Mouse (Mus musculus) c-Kit-positive CD71-negative TER-119-negative erythroid progenitor cells, embryonic 14.5 days (primary cell): Measurements from ENCODE around the gene Aldh1l1.

Experiments used
- DNase-seq: peaks from one replicate; pipeline ENCODE4 v3.0.0-alpha.2; 2013; ENCODE audit warnings: low read depth

Gene Aldh1l1

DNA sequence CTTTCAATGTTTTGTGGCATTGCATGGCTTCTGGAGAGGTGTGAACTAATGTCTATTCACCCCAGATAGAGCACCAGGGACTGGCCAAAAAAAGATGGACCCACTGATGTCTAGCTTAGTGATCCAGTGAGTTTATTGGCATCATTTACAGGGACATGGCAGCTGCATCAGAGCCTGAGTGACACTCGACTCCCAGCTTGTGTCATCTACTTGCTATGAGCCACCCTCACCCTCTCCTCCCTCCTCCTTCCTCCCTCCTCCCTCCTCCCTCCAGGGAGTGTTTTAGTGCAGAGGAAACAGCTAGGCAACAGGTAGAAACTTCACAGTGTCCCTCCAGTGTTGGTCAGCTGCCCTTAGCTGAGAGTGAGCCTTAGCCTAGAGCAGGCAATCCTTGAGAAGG, 108.7 kb downstream of the Aldh1l1 start:
- DNase-seq: no peak

DNA sequence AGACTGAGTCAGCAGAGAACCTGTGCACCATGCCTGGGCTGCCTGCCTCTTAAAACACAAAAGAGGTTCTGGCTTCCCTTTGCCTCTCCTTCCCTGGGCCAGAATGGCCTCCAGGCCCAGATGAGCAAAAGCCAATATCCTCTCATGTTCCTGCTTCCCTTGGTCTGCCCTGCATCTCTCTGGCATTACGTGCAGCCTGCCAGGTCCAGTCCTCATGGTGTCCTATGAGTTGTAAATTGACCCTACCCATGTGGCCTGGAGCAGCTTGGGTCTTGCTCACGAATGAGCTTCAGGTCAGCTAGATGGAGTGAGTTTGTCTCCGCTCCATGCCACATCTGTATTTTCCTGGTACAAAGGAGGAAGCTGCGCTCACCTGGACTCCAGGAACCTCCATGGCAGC, 110.8 kb downstream of the Aldh1l1 start:
- DNase-seq: no peak

DNA sequence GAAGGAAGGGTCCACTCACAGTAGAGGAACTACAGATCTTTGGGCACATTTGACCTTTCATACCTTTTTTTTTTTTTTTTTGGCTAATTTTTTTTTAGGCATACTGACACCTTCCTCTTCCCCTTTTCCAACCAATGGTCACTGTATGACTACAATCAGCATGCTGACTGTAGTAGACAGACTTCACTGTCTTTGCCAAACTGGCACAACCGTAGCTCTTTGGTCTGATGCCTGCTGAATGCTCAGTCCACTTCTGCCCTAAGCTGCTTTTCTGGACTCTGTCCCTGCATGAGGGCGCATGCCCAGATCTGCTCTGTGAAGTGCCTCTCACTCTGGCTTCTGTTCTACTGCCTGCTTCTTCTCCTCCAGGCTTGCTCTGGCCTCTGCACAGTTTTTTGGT, 111.4 kb downstream of the Aldh1l1 start:
- DNase-seq: no peak

DNA sequence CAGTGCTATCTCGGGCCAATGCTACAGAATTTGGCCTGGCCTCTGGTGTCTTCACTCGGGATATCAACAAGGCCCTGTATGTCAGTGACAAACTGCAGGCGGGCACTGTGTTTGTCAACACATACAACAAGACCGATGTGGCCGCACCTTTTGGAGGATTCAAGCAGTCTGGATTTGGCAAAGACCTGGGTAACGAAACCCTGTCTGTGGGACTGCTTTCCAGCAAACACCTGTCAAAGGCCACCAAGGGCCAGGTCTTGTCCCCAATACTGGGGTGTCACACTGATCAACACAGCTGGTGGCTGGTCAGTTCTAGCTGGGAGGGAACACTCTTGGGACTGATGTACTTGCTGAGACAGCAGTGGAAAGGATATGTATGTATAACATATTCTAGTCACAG, 112.0 kb downstream of the Aldh1l1 start:
- no peak for DNase-seq

DNA sequence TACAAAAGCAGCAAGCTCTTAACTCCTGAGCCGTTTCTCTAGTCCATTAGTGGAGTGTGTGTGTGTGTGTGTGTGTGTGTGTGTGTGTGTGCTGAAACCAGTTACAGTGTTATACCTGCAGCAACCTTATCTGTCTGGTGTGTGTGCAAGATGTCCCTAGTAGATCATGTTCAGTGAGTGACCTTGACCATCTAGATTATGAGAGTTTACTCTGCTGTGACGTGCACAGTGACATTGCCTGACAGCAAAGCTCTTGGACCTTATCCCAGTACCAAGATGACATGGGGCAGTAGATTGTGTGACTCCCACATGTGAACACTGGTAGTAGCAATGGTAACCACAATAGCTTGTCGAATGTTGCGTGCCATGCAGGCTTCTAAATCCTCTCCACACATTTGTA, 114.1 kb downstream of the Aldh1l1 start:
- DNase-seq: no peak

DNA sequence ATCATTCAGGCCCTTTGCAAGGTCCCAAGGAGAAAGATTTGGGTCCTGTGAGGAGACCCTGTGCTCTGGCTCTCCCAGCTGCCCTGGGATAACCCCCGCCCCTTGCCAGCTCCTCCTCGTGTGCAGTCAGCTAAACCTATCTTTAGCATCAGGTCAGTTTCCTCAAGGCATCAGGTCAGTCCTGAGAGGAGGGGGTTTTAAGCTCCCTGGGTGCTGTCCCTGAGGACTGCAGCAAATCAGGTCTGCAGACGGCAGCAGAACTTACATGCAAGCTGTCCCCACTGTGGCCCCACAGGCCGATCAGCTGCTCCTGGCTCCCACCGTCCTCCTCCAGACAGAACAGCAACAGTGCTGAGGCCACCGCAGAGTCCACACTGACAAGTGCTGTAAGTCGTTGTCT, 115.5 kb downstream of the Aldh1l1 start:
- no peak for DNase-seq

DNA sequence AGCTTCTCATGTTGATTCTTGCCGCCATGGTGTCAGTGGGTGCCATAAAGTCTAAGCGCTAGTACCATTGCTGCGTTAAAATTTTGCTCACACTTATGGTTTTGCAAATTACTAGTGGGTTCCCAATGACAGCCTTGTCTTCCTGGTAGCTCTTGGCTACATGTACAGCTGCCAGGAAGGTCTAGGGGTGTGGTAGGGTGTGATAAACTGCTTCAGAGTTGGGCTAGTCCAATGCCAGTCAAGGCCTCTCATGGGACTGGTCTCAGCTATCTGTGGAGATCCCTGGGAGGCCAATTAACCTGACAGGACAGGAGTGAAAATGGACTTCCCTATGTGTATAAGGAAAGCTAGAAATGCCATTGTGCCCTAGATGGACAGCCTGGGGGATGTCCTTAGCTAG, 116.1 kb downstream of the Aldh1l1 start:
- DNase-seq: no peak

DNA sequence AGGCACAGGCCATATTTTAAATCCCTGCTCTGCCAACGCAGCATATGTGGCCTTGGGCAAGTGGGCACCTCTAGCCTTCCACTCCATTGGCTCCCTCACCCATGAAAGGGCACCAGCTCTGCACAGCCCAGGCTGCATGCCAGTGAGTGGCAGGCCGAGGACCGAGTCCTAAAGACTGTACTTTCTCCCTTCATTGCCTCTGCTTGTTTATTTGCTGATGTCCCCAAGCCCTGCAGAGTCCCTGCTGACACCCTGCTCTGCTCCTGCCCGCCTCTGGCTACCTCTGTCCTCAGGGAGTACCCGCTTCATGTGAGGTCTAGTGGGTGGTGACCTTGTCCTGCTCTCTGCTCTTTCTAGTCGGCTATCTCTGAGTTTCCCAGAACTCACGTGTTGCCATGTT, 116.9 kb downstream of the Aldh1l1 start:
- no peak for DNase-seq

DNA sequence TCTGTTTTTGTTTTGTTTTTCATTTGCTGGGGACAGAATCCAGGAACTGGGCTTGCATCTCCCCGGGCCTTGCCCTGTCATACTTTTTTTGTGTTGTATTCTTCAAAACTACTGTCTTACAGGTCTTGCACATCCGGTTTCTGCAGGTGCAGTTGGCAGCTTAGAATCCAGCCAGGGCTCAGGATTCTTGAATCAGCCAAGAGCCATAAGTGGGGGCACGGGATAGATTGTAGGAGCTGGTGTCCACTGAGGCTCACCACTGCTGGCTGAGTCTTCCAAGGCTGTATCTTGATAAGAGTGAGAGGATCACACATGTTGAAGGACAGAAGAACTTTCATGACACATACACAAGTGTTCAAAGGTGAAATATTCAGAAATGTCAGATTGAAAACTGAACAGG, 117.9 kb downstream of the Aldh1l1 start:
- DNase-seq: no peak

DNA sequence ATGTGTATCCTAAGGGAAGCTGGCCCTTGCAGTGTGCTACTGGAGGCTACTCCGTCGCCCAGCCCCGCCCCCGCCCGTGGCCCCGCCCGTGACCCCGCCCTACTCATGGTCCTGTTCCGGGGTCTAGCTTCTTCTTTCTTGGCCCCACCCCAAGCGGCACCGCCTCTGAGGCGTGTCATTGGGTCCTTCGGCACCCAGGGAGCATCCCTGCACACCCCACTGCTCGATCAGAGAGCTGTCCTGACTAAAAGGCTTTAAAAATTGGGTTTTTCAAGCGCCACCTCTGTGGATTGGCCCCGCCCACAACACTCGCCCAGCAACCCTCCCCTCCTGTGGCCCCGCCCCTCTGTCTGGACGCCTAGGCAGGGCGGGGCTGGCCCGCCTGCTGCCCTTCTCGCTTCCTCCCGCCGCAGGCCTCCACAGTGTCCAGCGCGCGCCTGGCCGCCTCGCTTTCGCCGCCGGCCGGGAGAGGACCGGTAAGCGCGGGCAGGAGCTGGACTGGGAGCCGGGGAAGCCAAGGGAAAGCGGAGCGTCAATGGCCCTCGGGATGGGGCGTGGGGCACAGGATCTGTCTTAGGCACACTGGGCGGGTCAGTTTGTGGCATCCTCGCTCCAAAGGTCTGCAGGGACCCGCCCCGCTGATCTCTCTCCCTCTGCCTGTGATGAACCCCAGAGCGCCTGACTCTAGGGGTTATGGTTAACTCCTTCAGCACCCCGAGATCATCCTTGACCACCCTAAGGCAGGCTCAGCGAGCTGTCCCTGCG, 118.5 kb downstream of the Aldh1l1 start, which contains the start of gene Slc41a3:
Slc41a3 (plus strand) TSS at position 193 of the 765 bp plus-strand sequence.
- peak; percentile 63 for DNase-seq

DNA sequence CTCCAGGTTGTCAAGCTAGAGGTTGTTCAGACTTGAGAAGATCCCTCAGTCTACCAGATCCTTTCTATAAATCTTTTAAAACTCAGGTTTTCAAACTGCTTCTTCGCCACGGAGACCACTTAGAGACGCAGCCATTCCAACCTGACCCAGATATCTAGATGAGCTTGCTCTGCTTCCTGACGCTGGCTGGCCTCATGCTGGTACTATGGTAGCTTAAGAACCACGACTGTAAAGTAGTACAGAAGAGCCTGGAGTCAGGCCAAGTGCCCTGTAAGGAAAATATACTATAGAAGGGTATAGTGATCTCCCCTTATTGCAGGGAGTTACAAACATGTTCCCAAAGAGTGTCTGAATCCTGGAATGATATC, 119.1 kb downstream of the Aldh1l1 start:
- DNase-seq: no peak

DNA sequence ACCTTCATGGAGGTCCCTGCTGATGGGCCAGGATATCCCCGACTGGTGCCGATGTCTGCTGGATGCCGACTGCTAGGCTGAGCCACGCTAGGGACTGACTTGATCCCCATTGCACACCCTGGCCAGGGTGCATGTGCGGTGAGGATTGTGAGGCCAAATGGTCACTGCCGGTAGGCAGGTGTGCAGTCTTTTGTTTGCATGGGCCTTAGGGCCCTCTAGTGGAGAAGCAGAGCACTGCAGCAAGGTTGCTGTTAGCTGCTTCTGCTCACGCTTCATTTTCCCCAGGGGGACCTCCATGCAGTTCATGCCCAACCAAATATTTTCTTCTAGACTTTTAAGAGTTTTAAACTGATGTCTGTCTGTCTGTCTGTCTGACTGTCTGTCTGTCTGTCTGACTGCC, 120.3 kb downstream of the Aldh1l1 start:
- DNase-seq: peak; percentile 76

DNA sequence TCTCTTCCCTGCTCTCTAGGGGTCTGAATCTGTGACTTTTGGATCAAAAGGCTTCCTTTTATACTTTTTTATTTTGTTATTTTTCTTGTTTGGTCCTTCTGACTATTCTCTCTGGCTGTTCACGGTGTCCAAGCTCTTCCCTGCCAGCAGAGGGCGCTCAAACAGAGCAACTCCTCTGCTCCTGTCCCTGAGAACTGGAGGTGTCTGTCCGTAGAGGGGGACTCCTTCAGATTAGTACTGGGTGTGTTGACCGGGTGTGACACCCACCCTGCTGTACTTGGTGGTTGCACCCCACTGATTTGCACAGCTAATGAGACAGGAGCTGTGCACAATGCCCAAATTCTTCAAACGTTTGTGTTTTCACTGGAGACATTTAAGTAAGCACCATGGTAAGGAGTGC, 121.0 kb downstream of the Aldh1l1 start:
- peak; percentile 83 for DNase-seq

DNA sequence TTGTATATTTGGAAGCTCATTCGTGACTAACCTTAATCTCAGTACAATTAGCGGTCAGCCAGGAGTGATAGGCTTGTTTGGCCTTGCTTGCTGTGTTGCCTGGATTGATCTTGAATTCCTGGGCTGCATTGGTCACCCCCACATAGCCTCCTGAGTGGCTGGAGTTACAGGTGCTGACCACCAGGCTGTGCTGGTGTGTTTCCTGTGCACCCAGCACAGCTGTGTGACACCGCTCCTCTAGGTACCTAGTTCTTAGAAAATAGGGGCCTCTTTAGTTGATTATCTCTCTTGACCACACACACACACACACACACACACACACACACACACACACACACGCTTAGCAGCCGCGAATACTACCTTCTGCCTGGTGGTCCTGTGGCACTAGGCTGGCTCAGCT, 122.0 kb downstream of the Aldh1l1 start:
- no peak for DNase-seq

DNA sequence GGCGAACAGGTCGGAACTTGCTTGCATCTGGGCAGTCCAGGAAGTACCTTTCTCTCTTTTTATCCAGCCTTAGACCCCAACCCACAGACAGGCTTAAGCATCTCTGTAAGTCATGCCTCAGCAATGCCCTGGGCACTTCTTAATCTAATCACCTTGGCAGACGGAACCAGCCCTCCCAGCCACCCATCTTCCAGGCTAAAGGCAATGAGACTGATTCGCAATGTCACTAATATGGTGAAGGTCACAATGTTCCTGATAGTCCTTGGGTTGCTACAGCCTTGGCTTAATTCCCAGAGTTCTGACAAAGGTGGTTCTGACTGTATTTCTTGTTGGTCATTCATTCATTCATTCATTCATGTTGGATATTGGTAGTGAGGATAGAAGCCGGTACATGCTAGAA, 124.0 kb downstream of the Aldh1l1 start:
- no peak for DNase-seq

DNA sequence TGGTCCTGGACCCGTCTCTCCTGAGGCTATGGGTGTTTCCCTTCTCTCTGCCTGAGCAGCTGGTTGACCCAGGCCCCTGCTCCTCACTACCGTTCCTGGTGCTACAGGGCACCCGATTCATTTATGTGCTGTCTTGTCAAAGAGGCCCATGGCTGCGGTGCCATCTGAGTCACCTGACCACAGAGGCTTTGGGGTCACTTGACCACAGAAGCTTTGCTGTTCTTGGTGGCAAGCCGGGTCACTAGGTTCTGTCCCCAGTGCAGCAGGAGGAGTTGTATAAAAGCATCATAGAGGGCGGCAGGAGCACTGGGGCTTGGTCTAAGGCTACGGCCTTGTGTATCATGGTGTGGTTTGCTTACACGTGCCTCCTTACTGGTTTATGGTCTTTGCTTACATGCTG, 127.0 kb downstream of the Aldh1l1 start:
- no peak for DNase-seq

DNA sequence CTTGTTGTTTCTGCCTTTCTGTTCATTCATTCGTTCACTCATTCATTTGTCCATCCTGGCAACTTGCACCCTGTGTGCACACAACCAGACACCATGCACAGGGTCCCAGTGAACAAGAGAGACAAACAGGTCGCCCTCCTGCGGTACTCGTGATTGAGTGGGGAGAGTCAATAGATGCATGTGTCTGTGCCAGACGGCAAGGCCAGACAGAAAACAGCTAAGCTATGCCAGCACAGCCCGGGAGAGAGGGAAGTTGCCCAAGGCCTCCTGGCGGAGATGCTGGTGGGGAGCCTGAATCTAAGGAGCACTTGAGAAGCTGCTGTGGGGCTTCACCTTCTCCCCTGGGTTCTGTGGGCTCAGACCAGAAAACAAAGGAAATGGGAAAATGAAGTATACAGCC, 129.1 kb downstream of the Aldh1l1 start:
- DNase-seq: no peak

DNA sequence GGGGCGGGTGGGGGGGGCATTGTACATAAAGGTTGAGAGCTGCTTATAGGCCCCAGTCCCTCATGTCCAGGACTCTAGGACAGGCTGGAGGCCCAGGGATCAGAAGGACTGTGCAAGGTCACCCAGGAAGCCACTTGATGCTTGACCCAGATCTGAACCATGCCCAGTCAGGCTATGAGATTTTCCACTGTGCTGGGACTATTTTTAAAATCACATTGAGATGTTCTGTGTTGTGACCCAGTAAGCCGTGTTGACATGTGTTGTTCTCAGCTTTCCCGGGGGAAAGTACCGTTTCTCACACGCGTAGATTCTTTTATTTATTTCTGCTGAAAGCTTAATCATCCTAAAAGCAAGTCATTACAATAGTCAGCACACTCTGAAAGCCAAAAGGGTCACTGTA, 129.8 kb downstream of the Aldh1l1 start:
- DNase-seq: no peak

DNA sequence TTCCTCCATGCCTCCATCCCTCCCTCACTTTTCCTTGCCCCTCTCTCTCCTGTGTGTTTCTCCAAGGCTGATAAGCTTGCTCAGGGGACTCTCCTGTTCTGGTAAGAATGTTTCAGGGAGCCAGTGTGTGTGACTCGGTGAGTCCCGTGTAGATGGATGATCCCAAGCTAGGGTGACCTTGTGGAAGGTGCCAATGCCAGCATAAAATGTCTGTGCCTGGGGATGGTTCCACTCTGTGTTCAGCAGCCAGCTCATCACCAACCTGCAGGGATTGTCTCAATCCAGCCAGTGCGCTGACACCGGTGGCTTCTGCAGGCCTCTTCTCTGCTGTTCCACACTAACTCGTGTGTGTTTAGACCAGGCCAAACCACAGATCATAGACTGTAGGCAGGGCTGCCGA, 130.3 kb downstream of the Aldh1l1 start:
- DNase-seq: no peak

DNA sequence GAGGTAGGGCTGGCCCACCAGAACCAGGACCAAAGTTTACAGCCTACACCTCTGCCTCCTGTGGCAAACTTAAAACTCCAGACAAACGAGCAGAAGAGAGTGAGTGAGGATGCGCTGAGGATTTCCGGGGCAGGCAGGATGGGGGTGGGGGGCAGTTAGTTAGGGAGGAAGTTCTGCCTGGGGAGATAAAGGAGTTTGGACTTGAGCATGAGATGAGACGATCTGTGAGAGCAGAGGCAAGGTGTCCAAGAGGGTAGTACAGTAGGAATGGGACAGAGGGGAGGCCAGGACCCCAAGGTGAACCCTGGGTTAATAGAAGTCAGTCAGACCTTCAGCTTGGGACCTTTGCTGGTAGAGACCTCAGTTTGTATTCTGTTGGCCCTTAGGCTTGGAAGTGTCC, 132.0 kb downstream of the Aldh1l1 start:
- DNase-seq: no peak

DNA sequence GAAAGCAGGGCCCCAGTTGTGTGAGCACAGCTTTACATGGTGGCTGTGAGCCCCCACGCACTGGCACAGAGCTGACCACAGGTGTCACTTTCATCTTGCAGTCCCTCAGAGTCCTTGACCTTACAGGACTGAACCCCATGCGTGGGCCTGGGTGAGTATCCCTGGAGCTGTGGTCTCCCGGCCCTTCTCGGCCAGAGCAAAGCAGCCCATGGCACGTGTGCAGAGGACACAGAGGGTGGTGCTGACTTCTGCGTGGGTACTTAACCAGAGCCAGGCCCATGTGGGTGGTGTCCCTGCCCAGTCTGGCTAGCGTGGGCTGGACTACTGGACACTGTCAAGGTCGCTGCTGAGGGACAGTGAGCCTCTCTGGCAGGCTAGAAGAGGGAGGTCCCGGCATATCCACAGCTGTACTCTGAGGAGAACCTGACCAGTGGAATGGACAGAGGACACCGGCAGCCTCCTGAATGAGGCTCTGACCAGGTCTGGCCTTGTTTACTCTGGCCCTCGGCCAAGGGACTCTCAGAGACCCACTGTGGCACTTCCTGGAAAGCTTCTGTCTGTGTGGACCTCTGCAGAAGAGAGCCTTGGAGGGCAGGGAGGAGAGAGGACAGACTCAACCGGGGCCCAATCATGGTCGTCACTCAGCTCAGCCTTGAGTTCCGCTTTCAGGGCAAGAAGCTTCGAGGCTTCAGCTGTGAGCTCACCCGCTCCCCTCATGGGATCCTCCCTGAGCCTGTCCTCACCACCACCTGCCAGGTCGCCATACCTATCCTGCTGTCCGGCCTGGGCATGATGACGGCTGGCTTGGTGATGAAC, 132.8 kb downstream of the Aldh1l1 start:
- no peak for DNase-seq

DNA sequence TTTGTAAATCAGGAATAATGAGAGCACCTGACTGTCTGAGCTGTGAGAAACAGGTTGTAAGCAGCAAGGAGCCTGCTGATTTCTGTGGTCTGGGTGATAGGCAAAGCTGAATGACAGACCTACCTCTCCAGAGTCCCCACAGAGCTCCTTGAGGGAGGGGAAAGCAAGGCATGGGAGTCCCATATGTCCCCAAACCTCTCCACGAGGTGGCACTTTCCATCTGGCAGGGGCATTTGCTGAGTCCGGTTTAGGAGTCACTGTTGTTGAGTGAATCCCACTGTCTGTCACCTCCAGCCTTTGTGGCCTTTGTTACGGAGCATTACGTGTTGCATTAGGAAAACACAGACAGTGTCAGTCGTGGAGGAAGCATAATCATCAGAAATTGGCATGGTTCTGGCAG, 133.7 kb downstream of the Aldh1l1 start:
- DNase-seq: no peak

DNA sequence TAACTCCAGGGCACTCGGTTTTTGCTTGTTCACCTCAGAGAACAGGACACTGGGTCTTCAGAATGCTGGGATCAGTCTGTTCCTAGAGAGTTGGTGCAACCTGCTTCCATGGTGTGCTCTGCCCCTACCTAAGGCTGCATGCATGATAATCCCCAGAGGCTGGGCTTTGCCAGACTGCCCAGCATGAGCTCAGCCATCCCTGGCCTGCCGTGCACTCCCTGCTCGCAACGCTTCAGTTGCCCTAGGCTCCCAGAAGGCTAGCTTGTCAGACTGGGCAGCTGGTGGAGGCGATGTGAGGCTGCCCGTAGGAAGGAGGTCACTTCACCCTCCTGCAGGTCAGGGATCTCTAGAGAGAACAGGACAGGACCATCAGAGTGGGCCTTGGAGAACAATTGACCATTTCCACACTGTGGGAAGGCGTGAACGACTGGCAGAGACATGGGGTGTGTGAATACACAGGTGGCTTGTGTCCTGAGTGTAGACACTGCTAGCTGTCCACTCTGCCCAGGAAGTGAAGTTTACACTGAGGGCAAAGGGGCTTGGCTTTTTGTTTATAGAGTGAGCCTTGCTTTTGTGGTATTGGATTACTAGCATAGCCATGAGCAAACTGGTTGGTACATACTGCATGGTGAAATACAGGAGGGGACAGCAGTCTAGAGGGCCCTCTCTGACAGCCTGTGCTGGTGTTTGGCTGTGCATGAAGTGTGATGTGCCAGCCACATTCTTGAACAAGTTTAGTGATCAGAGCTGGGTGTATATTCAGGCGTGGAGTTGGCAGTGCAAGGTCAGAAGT, 134.8 kb downstream of the Aldh1l1 start:
- no peak for DNase-seq
